Mouse (Mus musculus) embryonic fibroblast, embryonic 13.5 days (primary cell): ENCODE results near the gene Hoxb5.

ENCODE experiments used
- CTCF ChIP-seq: IDR thresholded peaks from 2 replicates; pipeline ENCODE4 v1.5.1; 2011; ENCODE audit warnings: mild to moderate bottlenecking, control low read depth, low read length, moderate library complexity, borderline replicate concordance; ENCODE audit not compliant: insufficient read depth
- POLR2A ChIP-seq: IDR thresholded peaks from 2 replicates; pipeline ENCODE4 v1.6.1; 2011; ENCODE audit warnings: low read depth, mild to moderate bottlenecking, control low read depth, low read length, moderate library complexity

GRCm38 (mm10) chr11:96353939-96354338, 50.8 kb downstream of the Hoxb5 start:
- TF ChIP-seq POLR2A (no peak), CTCF (no peak)
